8 mouse cellular contexts compared by ENCODE assay signal in the genomic region with DNA sequence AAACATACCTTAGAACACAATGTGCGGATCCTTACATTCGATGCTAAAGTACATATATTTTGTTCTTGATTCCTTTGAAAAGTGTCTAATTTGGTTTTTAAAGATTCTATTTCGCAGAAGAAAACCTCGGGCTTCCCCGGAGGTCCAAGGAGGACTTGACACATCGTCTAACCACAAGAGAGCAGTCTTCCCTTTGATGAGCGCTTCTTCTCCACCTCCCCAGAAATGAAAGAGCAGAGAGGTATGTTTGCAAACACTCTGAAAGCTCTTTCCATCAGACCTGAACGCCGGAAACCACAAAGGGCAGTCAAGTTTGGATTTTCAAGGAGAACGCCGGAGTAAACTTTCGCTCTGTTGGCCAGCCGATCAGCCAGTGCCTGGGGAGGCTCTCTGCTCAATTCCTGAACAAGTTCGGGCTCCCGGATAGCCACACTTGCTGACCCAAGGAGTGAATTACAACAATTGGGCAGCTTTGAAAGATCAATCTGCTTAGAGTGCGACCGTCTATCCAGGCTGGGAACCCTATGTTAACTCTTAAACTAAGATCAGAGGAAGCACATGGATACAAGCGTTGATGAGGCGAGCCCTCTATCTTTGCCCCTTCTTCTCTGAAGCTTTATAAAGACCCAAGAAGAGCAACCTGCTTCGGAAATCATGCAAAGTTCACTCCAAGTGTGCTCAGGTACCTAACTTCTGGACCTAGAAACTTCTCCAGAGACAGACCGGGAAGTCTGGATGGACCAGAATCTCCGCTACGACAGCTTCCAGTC. TPM values are rescaled to one million over a fixed set of nuclear protein-coding genes. Genes with fewer than 3 reads are reported as not detected.
A peak's percentile ranks its signal among the peaks of the same experiment; 100 is the strongest.
DNase-seq lines count a peak whose midpoint lies in the region; ATAC-seq and TF ChIP-seq lines count a peak whose summit lies in the region.

A gene (plus strand): TSS at position 6 of the 770 bp plus-strand sequence.

- H3K27me3 ChIP-seq in hindbrain, embryonic 12.5 days, result peaks cover 27% of the 10 kb centered on the region
- H3K27me3 ChIP-seq in limb, embryonic 12.5 days, result peaks cover 41% of the 10 kb centered on the region
- H3K27me3 ChIP-seq in midbrain, postnatal 0 days (ENCODE audit: insufficient read depth, low read length), result no peaks in the 10 kb centered on the region

- H3K9ac ChIP-seq in hindbrain, embryonic 12.5 days, result peak within 1 kb of the TSS; percentile 64
- peak within 1 kb of the TSS; percentile 54 for H3K9ac ChIP-seq in limb, embryonic 12.5 days (replicated peaks)
- peak within 1 kb of the TSS; percentile 61 for H3K9ac ChIP-seq in midbrain, postnatal 0 days (replicated peaks; ENCODE audit: low read length, poor library complexity, severe bottlenecking)

- H3K4me3 ChIP-seq in gastrocnemius, adult 2 months, result peak within 1 kb of the TSS; percentile 72
- peak within 1 kb of the TSS; percentile 57 for H3K4me3 ChIP-seq in hindbrain, embryonic 12.5 days
- H3K4me3 ChIP-seq in limb, embryonic 12.5 days (replicated peaks), result peak within 1 kb of the TSS; percentile 55
- peak within 1 kb of the TSS; percentile 55 for H3K4me3 ChIP-seq in midbrain, postnatal 0 days (ENCODE audit: low read depth, low read length)

- WGBS in hindbrain, embryonic 12.5 days, result 2% methylated on average over 23 of the region's 23 CpGs
- WGBS in limb, embryonic 12.5 days, result 3% methylated on average over 23 of the region's 23 CpGs
- under 1% methylated on average over 23 of the region's 23 CpGs for whole genome bisulfite sequencing in midbrain, postnatal 0 days

- H3K4me2 ChIP-seq in hindbrain, embryonic 12.5 days (replicated peaks), result peak within 1 kb of the TSS; percentile 91
- H3K4me2 ChIP-seq in limb, embryonic 12.5 days, result peak within 1 kb of the TSS; percentile 95
- H3K4me2 ChIP-seq in midbrain, postnatal 0 days (ENCODE audit: low read depth, low read length, poor library complexity, severe bottlenecking), result peak within 1 kb of the TSS; percentile 88

- no peak for TF ChIP-seq CTCF in gastrocnemius, adult 2 months (IDR thresholded peaks at IDR 0.05)
- TF ChIP-seq CTCF in midbrain, postnatal 0 days (IDR thresholded peaks at IDR 0.05), result peak; percentile 23; the same call in 1 of the 2 replicates

- H3K4me1 ChIP-seq in hindbrain, embryonic 12.5 days, result peaks cover 13% of the 10 kb centered on the region
- peaks cover 16% of the 10 kb centered on the region for H3K4me1 ChIP-seq in limb, embryonic 12.5 days (replicated peaks)
- peaks cover 9% of the 10 kb centered on the region; the same call in 1 of the 2 replicates for H3K4me1 ChIP-seq in midbrain, postnatal 0 days (ENCODE audit: insufficient read depth, low read length)

- intact Hi-C loops in gastrocnemius, adult 2 months (cut with DNase I), result no loop called here
- intact Hi-C loops in gastrocnemius, postnatal 36 days (cut with DNase I), result no loop called here

- H3K36me3 ChIP-seq in hindbrain, embryonic 12.5 days, result no peaks in the 10 kb centered on the region
- H3K36me3 ChIP-seq in limb, embryonic 12.5 days, result no peaks in the 10 kb centered on the region
- H3K36me3 ChIP-seq in midbrain, postnatal 0 days (ENCODE audit: insufficient read depth, low read length), result no peaks in the 10 kb centered on the region

- DNase-seq in gastrocnemius, adult 2 months, result no peak
- no peak for DNase-seq in gastrocnemius, postnatal 36 days
- DNase-seq in CD8-positive naive resting alpha-beta T cell, adult 2 months (ENCODE audit: low read depth in 2 of 2, low spot score in 2 of 2), result peak; percentile 13 to 14
- peak; percentile 27 for DNase-seq in embryo, embryonic 10 days (ENCODE audit: low spot score)
- no peak for DNase-seq in midbrain, postnatal 0 days (ENCODE audit: low spot score)
- DNase-seq in gastrocnemius, postnatal 4 days (ENCODE audit: low spot score in 2 of 2), result no peak

- no peaks in the 10 kb centered on the region for H3K9me3 ChIP-seq in hindbrain, embryonic 12.5 days (replicated peaks)
- no peaks in the 10 kb centered on the region for H3K9me3 ChIP-seq in limb, embryonic 12.5 days
- H3K9me3 ChIP-seq in midbrain, postnatal 0 days (ENCODE audit: low read length), result no peaks in the 10 kb centered on the region

- no peak within 1 kb of the TSS for H3K27ac ChIP-seq in gastrocnemius, adult 2 months
- no peak within 1 kb of the TSS for H3K27ac ChIP-seq in hindbrain, embryonic 12.5 days
- H3K27ac ChIP-seq in limb, embryonic 12.5 days, result no peak within 1 kb of the TSS
- H3K27ac ChIP-seq in midbrain, postnatal 0 days (ENCODE audit: low read depth, low read length), result no peak within 1 kb of the TSS

- ATAC-seq in hindbrain, embryonic 12.5 days (ENCODE audit: low FRiP score), result peak; percentile 7; the same call in 1 of the 2 replicates
- ATAC-seq in limb, embryonic 12.5 days (ENCODE audit: insufficient number of reproducible peaks, insufficient read depth, low FRiP score, low TSS enrichment, low read depth), result no peak
- no peak for ATAC-seq in midbrain, postnatal 0 days (ENCODE audit: low FRiP score)

RNA-seq across cellular contexts. Expression of the gene that starts here (rescaled TPM):
- not detected for total RNA-seq in gastrocnemius, adult 2 months (2021)
- not detected for total RNA-seq in gastrocnemius, postnatal 36 days (2021)
- 0.53 and 0.59 TPM in 2 replicates for polyA plus RNA-seq in hindbrain, embryonic 12.5 days (2016; fragmentation: Nextera tagmentation; extraction: Ambion mirVana)
- polyA plus RNA-seq in limb, embryonic 12.5 days (2016; fragmentation: Nextera tagmentation; extraction: Ambion mirVana), result 0.18 and 0.36 TPM in 2 replicates
- 0.44 and 0.85 TPM in 2 replicates for total RNA-seq in midbrain, postnatal 0 days (2014; rRNA removed)
- polyA plus RNA-seq in midbrain, postnatal 0 days (2015; fragmentation: Nextera tagmentation; extraction: Ambion mirVana), result 0.50 and 0.70 TPM in 2 replicates
- not detected for total RNA-seq in gastrocnemius, postnatal 4 days (2021)

Comparison
In these comparisons a context has a peak if more than half of its experiments do, and no peak if none do; other contexts are left out.
1. Peak in ATAC-seq, H3K4me3 ChIP-seq, H3K9ac ChIP-seq and H3K4me2 ChIP-seq in hindbrain, embryonic 12.5 days; RNA of the gene not detected or under 1 TPM.
2. DNase-seq: peak in CD8-positive naive resting alpha-beta T cell, adult 2 months (2 of 2) and embryo, embryonic 10 days (single experiment); none in gastrocnemius, adult 2 months (single experiment), gastrocnemius, postnatal 36 days (0 of 2), midbrain, postnatal 0 days (single experiment) and gastrocnemius, postnatal 4 days (0 of 2).
3. Peak in every context shown above with its lines, with median percentiles within 50 percentile points of each other: H3K4me3 ChIP-seq, H3K4me2 ChIP-seq and H3K9ac ChIP-seq.